Mouse (Mus musculus) erythroblast, embryonic 14.5 days (primary cell): Measurements from ENCODE around the gene Ifnlr1.

Experiments used
- GATA1 ChIP-seq: IDR thresholded peaks from 2 replicates; pipeline ENCODE4 v1.6.1; 2012; ENCODE audit warnings: low read length, inconsistent platforms, mixed read lengths
- TAL1 ChIP-seq: IDR thresholded peaks from 3 replicates; pipeline ENCODE4 v1.6.1; 2012; ENCODE audit warnings: low read length, inconsistent platforms, mixed read lengths

DNA sequence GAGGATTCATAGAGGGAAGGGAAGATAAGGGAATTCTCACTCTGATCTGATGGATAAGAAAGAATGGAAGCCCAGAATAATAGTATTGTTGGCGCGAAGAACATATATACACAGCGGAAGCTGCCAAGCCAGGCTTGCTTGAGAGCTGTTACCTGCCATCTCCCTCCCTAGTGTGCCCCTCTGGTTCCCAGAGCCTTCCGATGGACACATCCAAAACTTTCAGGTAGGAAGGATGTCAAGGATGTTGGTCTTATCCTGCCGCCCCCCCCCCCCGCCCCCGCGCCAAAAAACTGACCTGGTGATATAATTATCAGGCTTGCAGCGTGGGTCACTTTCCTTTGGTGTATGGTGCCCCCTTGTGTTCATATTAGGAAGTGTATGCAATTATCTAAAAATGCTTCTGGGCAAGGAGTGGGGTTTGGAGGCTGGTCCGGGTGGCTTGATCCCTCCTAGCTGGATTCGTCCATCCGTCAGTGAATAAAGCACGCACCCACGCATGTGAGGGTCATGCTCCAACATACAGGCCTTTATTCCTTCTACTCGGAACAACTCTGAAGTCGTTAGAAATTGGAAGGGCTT, 18.7 kb upstream of the Ifnlr1 start:
- TF ChIP-seq GATA1 (no peak), TAL1 (no peak)
